Mouse (Mus musculus) CH12.LX (cell line): ENCODE measurements at regions not wholly inside any gene's neighbourhood (a gene's known extent, or its start where the extent isn't known, plus 50 kb on each side); places are given as distances from the start of the nearest gene placed in this dataset.

Experiments used
- DNase-seq: peaks from one replicate; pipeline ENCODE4 v3.0.0-alpha.2; 2013; ENCODE audit errors: extremely low read depth
- H3K27ac ChIP-seq: 2 replicates; pipeline ENCODE4 v1.5.1; 2012; ENCODE audit warnings: low read depth, mild to moderate bottlenecking, control low read depth, moderate library complexity; ENCODE audit not compliant: insufficient read depth
- H3K27me3 ChIP-seq: replicated peaks from 2 replicates; pipeline ENCODE3; 2012; ENCODE audit warnings: inconsistent platforms
- H3K36me3 ChIP-seq, 2 experiments: replicated peaks in 1 of 2; 2 replicates each; pipeline versions ENCODE3 to v1.6.1; 2012; ENCODE audit warnings: inconsistent platforms in 1 of 2, low read length in 1 of 2, mild to moderate bottlenecking in 1 of 2, mixed read lengths in 1 of 2, moderate library complexity in 1 of 2; ENCODE audit not compliant: control insufficient read depth in 1 of 2, insufficient read depth in 1 of 2
- H3K4me1 ChIP-seq, 2 experiments: 2 replicates each; pipeline ENCODE4 v1.6.1; 2012; ENCODE audit warnings: inconsistent platforms in 1 of 2, moderate library complexity in 1 of 2; ENCODE audit not compliant: insufficient read depth in 2 of 2, control insufficient read depth in 1 of 2
- H3K4me2 ChIP-seq: 2 replicates; pipeline ENCODE4 v1.6.1; 2012; ENCODE audit warnings: low read depth, mild to moderate bottlenecking, control low read depth; ENCODE audit not compliant: poor library complexity, insufficient read depth, severe bottlenecking
- H3K4me3 ChIP-seq, 3 experiments: fragments of 150-350 bp in 1 of 3; sonication (generic) in 1 of 3; replicated peaks in 1 of 3; 2 replicates each; pipeline versions ENCODE3 to v1.5.1; 2011 to 2012; ENCODE audit warnings: low read depth in 2 of 3, low read length in 2 of 3, mild to moderate bottlenecking in 2 of 3, moderate library complexity in 2 of 3, control low read depth in 1 of 3, improper control_type of control experiment in 1 of 3, inconsistent platforms in 1 of 3, mixed read lengths in 1 of 3; ENCODE audit not compliant: poor library complexity in 1 of 3
- H3K79me2 ChIP-seq: replicated peaks from 2 replicates; pipeline ENCODE4 v1.6.1; 2012; ENCODE audit warnings: mild to moderate bottlenecking, moderate library complexity; ENCODE audit not compliant: control insufficient read depth, poor library complexity, insufficient read depth, severe bottlenecking; ENCODE audit errors: extremely low read depth
- H3K9ac ChIP-seq: 2 replicates; pipeline ENCODE4 v1.6.1; 2012; ENCODE audit warnings: low read depth, mild to moderate bottlenecking, control low read depth, moderate library complexity; ENCODE audit not compliant: insufficient read depth
- H3K9me3 ChIP-seq: replicated peaks from 2 replicates; pipeline ENCODE3; 2012; ENCODE audit warnings: low read length, inconsistent platforms, mixed read lengths
- BHLHE40 ChIP-seq: IDR thresholded peaks from 2 replicates; pipeline ENCODE4 v1.6.1; 2011; ENCODE audit warnings: mild to moderate bottlenecking, low read depth, low read length, improper control_type of control experiment
- CHD2 ChIP-seq: IDR thresholded peaks from 2 replicates; pipeline ENCODE4 v1.6.1; 2011; ENCODE audit warnings: low read length, improper control_type of control experiment
- ELF1 ChIP-seq: IDR thresholded peaks from 2 replicates; pipeline ENCODE4 v1.6.1; 2014; ENCODE audit warnings: low read depth, mild to moderate bottlenecking, inconsistent platforms, low read length, improper control_type of control experiment
- EP300 ChIP-seq: IDR thresholded peaks from 2 replicates; pipeline ENCODE4 v1.6.1; 2011; ENCODE audit warnings: low read length, improper control_type of control experiment
- ETS1 ChIP-seq: conservative IDR thresholded peaks from 2 replicates; pipeline ENCODE4 v1.6.1; 2012; ENCODE audit warnings: low read depth, mild to moderate bottlenecking, inconsistent platforms, low read length, improper control_type of control experiment, moderate library complexity
- GABPA ChIP-seq: IDR thresholded peaks from 2 replicates; pipeline ENCODE4 v1.6.1; 2012; ENCODE audit warnings: low read depth, low read length, improper control_type of control experiment, inconsistent platforms; ENCODE audit not compliant: insufficient replicate concordance
- JUN ChIP-seq: IDR thresholded peaks from 2 replicates; pipeline ENCODE4 v1.6.1; 2011; ENCODE audit warnings: low read depth, mild to moderate bottlenecking, low read length, improper control_type of control experiment, moderate library complexity; ENCODE audit not compliant: insufficient read depth
- KAT2A ChIP-seq: IDR thresholded peaks from 2 replicates; pipeline ENCODE4 v1.6.1; 2012; ENCODE audit warnings: low read length, improper control_type of control experiment, inconsistent platforms; ENCODE audit not compliant: insufficient replicate concordance
- MAX ChIP-seq: IDR thresholded peaks from 2 replicates; pipeline ENCODE4 v1.6.1; 2011; ENCODE audit warnings: low read length, improper control_type of control experiment
- MAZ ChIP-seq: IDR thresholded peaks from 2 replicates; pipeline ENCODE4 v1.6.1; 2012; ENCODE audit warnings: low read depth, mild to moderate bottlenecking, inconsistent platforms, low read length, improper control_type of control experiment, moderate library complexity
- MYC ChIP-seq: IDR thresholded peaks from 2 replicates; pipeline ENCODE4 v1.6.1; 2011; ENCODE audit warnings: low read depth, mild to moderate bottlenecking, improper control_type of control experiment, low read length
- NELFE ChIP-seq: IDR thresholded peaks from 2 replicates; pipeline ENCODE4 v1.6.1; 2011; ENCODE audit warnings: low read depth, low read length, improper control_type of control experiment
- SIN3A ChIP-seq: IDR thresholded peaks from 2 replicates; pipeline ENCODE4 v1.6.1; 2012; ENCODE audit warnings: low read length, improper control_type of control experiment, inconsistent platforms
- SMC3 ChIP-seq: IDR thresholded peaks from 2 replicates; pipeline ENCODE4 v1.6.1; 2011; ENCODE audit warnings: low read depth, low read length, improper control_type of control experiment
- TBP ChIP-seq: conservative IDR thresholded peaks from 2 replicates; pipeline ENCODE4 v1.6.1; 2011; ENCODE audit warnings: low read depth, low read length, improper control_type of control experiment
- TCF12 ChIP-seq: IDR thresholded peaks from 2 replicates; pipeline ENCODE4 v1.6.1; 2014; ENCODE audit warnings: low read depth, mild to moderate bottlenecking, inconsistent platforms, low read length, improper control_type of control experiment
- UBTF ChIP-seq: IDR thresholded peaks from 2 replicates; pipeline ENCODE4 v1.6.1; 2012; ENCODE audit warnings: low read depth, mild to moderate bottlenecking, inconsistent platforms, low read length, improper control_type of control experiment, moderate library complexity
- ZC3H11A ChIP-seq: IDR thresholded peaks from 2 replicates; pipeline ENCODE4 v1.6.1; 2012; ENCODE audit warnings: low read depth, mild to moderate bottlenecking, inconsistent platforms, low read length, improper control_type of control experiment
- ZNF384 ChIP-seq: IDR thresholded peaks from 2 replicates; pipeline ENCODE4 v1.6.1; 2012; ENCODE audit warnings: low read depth, low read length, improper control_type of control experiment, inconsistent platforms
- dilution Hi-C: fragments of 300-500 bp; cut with MboI; formaldehyde crosslinking; loops from 2 replicates; pipeline ENCODE4 v1.14.3; 2020; ENCODE audit warnings: low sequenced_read_pairs; ENCODE audit not compliant: extremely low pct_unique_long_range_greater_than_20kb, extremely low pct_ligation_motif_present
- in situ Hi-C: fragments of 300-500 bp; cut with MboI; formaldehyde crosslinking; loops from 3 replicates; pipeline ENCODE4 v1.14.3; 2019; ENCODE audit warnings: low sequenced_read_pairs, low pct_ligation_motif_present, low pct_unique_long_range_greater_than_20kb, mixed read lengths

GRCm38 (mm10) chr13:85439581-85439980, 150.7 kb upstream of the Rasa1 start:
- Histone ChIP-seq H3K36me3 (no peaks in the 10 kb centered on the region), H3K27me3 (no peaks in the 10 kb centered on the region), H3K9me3 (no peaks in the 10 kb centered on the region), H3K4me3 (no peak overlapping the region), H3K4me2 (no peak overlapping the region), H3K9ac (no peak overlapping the region), H3K79me2 (no peaks in the 10 kb centered on the region), H3K4me1 (no peaks in the 10 kb centered on the region), H3K27ac (no peak overlapping the region)
- in situ Hi-C loops (loop anchor here (10.0 kb wide), 1 partner anchor 55 kb away; no protein-coding TSS in a partner anchor), dilution Hi-C loops (no loop called here)
- TF ChIP-seq MAX = no peak
- TF ChIP-seq NELFE = no peak
- TF ChIP-seq MAZ = no peak
- no peak for TF ChIP-seq ZNF384
- no peak for TF ChIP-seq JUN
- TF ChIP-seq TBP = no peak
- no peak for TF ChIP-seq ETS1
- no peak for TF ChIP-seq MYC
- DNase-seq = no peak

GRCm38 (mm10) chr13:85437875-85438274, 148.9 kb upstream of the Rasa1 start:
- Histone ChIP-seq H3K27ac (no peak overlapping the region), H3K9me3 (no peaks in the 10 kb centered on the region), H3K4me3 (no peak overlapping the region), H3K9ac (no peak overlapping the region), H3K4me2 (no peak overlapping the region), H3K79me2 (no peaks in the 10 kb centered on the region), H3K36me3 (no peaks in the 10 kb centered on the region), H3K4me1 (no peaks in the 10 kb centered on the region), H3K27me3 (no peaks in the 10 kb centered on the region)
- dilution Hi-C loops = no loop called here
- in situ Hi-C loops = loop anchor here (10.0 kb wide), 1 partner anchor 57 kb away; no protein-coding TSS in a partner anchor
- TF ChIP-seq TCF12 (no peak), KAT2A (no peak), ZC3H11A (no peak), SIN3A (no peak), MAZ (no peak), UBTF (no peak), MYC (no peak), ETS1 (no peak)
- DNase-seq = no peak

GRCm38 (mm10) chr13:85437009-85437408, 148.1 kb upstream of the Rasa1 start:
- dilution Hi-C loops = no loop called here
- Histone ChIP-seq H3K4me3 (no peak overlapping the region), H3K9me3 (no peaks in the 10 kb centered on the region), H3K27ac (no peak overlapping the region), H3K36me3 (no peaks in the 10 kb centered on the region), H3K4me1 (no peaks in the 10 kb centered on the region), H3K27me3 (no peaks in the 10 kb centered on the region), H3K79me2 (no peaks in the 10 kb centered on the region), H3K9ac (no peak overlapping the region), H3K4me2 (no peak overlapping the region)
- TF ChIP-seq ELF1 (no peak), MAZ (no peak), ZNF384 (no peak), BHLHE40 (no peak), UBTF (no peak), SMC3 (no peak), SIN3A (no peak), CHD2 (no peak), MYC (no peak), MAX (no peak), GABPA (no peak), EP300 (no peak)
- DNase-seq = no peak
- in situ Hi-C loops = loop anchor here (10.0 kb wide), 1 partner anchor 58 kb away; no protein-coding TSS in a partner anchor
